Mouse (Mus musculus): ENCODE data around the gene Copz1. TPM values are rescaled to one million over a fixed set of nuclear protein-coding genes. Genes with fewer than 3 reads are reported as not detected.

Gene Copz1
- total RNA-seq, 2 experiments from 2014 or later, result 42.4 to 167 TPM

- ATAC-seq (replicated peaks; ENCODE audit: low FRiP score, poor library complexity, severe bottlenecking), result no peak
Measured at GRCm38 (mm10) chr15:103333081-103333615, 60.6 kb downstream of the Copz1 start.

DNA sequence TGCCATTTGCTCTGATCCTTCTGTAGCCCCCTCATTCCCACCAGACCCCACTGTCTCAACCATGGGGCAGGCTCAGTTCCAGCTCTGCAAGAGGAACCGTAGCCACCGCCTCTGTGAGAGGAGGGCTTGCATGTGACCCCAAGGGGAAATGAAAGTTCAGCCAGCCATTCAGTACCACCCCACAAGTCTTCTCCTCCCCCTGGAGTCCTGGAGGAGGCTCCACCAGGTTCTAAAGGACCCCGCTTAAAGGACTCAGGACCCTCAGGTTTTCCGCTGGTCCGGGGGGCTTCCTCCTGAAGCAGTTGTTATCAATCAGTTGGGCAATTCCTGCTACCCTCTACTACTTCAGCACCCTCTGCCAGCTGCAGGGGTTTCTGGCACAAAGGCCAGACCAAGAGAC, 61.2 kb downstream of the Copz1 start:
- no peak for ATAC-seq (replicated peaks; ENCODE audit: low FRiP score, poor library complexity, severe bottlenecking)

GRCm38 (mm10) chr15:103334194-103334593, 61.7 kb downstream of the Copz1 start:
- no peak for ATAC-seq (replicated peaks; ENCODE audit: low FRiP score, poor library complexity, severe bottlenecking)

- no peak for ATAC-seq (replicated peaks; ENCODE audit: low FRiP score, poor library complexity, severe bottlenecking)
Measured at GRCm38 (mm10) chr15:103335040-103335439, 62.5 kb downstream of the Copz1 start.

DNA sequence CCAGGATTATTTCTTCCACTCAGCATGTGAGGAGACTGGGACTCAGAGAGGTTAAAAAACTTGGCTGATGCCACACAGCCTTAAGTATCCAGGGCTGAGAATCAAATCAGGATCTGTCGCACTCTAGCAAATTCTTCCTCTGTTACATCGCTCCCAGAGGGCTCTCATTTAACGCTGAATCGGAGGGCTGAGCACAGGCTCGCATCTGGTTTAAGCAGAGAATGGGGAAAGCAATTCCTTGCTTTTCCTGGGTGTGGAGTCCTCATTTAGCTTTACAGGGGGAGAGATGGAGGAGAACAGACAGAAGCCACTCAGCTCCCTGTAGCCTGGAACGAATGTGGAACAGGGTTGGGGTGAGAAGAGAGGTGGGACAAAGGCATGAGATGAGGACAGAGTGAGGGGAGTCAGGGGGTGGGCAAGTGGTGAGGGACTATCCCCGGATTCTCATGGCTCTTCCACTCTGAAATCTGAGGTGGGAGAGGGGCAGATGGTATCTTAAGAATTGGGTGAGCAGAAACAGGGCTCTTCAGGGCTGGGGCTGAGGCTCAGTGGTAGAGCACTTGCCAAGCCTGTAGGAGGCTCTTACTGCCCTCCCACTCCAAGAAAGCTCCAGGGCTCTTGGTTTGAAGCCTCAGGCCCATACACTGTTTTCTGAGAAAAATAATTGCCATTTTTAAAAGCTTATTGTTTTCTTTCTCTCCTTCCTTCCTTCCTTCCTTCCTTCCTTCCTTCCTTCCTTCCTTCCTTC, 63.1 kb downstream of the Copz1 start:
- no peak for ATAC-seq (replicated peaks; ENCODE audit: low FRiP score, poor library complexity, severe bottlenecking)

DNA sequence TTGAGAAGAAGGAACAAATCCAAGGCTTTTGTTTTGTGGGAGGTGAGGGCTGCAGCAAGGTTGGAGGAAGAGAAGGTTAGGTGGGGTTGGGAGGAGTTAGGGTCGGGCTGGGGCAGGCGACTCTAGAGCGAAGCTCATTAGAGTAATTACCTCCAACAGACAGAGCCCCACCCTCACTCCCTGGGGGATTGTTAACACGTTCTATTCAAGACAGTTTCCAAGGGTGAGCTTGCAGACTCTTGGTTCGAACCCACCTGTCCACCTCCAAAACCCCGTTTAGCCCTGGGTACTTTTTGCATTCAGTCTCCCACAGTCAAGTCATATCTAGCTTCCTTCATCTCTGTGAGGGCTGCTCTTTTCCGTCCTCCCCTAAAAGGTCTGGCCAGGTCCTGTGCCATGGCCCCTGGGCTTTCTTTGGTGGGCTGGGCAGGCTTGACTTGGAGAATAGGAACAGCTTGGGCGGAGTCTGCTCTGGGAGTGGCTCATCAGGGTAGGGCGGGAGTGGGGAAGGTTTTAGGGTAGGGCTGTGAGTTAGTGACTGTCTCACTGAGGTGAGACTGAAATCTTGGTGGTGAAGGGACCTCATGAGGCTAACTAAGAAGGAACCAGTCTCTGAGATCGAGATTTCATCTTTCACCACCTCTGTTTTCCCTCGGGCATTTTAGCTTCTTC, 64.6 kb downstream of the Copz1 start:
- no peak for ATAC-seq (replicated peaks; ENCODE audit: low FRiP score, poor library complexity, severe bottlenecking)

GRCm38 (mm10) chr15:103338829-103339165, 66.3 kb downstream of the Copz1 start:
- ATAC-seq (replicated peaks; ENCODE audit: low FRiP score, poor library complexity, severe bottlenecking), result no peak

- ATAC-seq (replicated peaks; ENCODE audit: low FRiP score, poor library complexity, severe bottlenecking), result no peak
Measured at GRCm38 (mm10) chr15:103339166-103339960, 66.8 kb downstream of the Copz1 start.

DNA sequence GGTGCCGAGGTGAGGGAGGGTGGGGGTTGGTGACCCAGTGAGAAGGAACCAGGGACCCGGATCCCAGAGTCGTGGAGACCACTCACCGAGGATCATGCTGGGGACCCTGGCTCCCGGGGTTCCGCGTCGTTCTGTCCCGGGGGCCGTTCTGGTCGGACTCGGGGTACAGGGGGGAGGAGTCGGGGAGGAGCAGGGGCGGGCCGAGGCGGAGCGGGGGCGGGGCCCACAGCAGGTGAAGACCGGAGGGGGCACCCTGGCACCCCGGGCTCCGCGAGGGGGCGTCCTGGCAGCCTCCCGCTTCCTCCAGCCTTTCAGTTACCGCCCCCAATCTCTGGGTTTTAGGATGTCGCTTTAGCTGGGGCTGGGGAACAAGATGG, 67.4 kb downstream of the Copz1 start, which contains the start of gene Zfp385a:
TSS of gene Zfp385a (minus strand) at position 133 of the 377 bp plus-strand sequence.
- no peak; the same call in 1 of the 2 replicates for ATAC-seq (replicated peaks; ENCODE audit: low FRiP score, poor library complexity, severe bottlenecking)

DNA sequence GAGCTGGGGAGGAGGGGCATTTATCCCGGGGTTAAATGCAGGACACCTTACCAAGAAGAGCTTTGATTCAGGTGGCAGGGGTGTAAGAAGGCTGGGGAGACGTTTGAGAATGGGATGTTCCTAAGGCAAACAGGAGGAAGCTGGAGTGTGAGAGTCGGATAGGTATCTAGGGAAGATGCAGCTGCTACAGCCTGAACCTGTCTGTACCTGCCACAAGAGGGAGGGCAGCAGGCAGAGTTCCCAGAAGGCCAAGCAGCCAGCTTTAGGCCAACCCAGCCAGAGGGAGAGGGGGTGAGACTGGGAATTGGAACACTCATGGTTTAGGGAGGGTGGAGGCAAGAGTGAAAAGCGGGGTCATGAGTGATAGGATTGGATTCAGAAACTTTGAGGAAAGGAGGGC, 68.3 kb downstream of the Copz1 start:
- no peak for ATAC-seq (replicated peaks; ENCODE audit: low FRiP score, poor library complexity, severe bottlenecking)

DNA sequence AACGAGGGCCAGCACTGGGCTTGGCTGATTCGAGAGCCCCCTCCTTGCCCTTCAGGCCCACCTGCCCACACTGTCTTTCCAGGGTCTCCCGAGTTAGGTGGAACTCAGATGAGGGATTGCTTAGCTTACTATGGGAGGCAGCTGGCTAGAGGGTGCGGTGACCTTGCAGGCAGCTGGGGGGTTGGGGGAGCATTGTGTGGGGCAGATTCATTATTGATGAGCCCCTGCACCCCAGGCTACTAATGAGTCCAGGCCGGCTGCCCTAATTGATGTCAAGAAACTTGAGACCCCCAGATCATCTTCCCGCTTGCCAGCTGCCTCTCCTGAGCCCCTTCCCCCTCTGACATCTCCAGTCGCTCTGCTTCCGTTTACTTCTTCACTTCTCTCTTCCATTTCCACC, 69.0 kb downstream of the Copz1 start:
- no peak for ATAC-seq (replicated peaks; ENCODE audit: low FRiP score, poor library complexity, severe bottlenecking)

DNA sequence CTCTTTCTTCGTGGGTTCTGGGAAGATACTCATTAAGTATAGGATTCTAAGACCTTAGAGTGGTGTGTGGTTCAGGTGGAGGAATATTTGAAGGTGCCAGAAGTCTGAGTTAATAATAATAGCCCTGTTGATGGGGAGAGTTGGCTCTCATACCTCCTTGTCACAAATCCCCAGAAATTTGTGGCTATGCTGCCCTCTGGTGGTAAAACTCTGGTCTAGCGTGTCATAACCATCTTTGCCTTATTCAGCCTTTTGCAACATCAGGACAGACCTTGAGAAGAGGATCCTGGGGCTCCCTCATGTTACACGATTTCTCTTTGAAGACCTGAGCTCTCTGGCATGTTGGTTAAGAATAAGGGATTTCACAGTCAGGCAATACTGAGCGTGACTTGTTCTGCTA, 69.9 kb downstream of the Copz1 start:
- peak; percentile 59; the same call in 1 of the 2 replicates for ATAC-seq (replicated peaks; ENCODE audit: low FRiP score, poor library complexity, severe bottlenecking)

DNA sequence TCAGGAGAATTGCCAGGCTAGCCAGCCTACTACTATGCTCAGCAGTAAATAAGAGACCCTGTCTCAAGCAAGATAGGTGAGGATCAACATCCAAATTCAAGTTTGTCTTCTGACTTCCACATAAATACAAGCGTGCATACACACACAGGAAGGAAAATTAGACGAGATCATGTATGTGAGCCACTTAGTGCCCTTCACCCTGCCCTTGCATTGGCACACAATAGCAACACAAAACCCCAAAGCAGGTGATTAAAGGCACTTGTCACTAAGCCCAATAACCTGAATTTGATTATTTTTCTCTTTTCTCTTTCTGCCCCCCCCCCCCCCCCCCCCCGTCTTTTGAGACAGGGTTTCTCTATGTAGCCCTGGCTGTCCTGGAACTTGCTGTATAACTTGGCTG, 70.5 kb downstream of the Copz1 start:
- ATAC-seq (replicated peaks; ENCODE audit: low FRiP score, poor library complexity, severe bottlenecking), result no peak

GRCm38 (mm10) chr15:103343556-103343955, 71.0 kb downstream of the Copz1 start:
- no peak for ATAC-seq (replicated peaks; ENCODE audit: low FRiP score, poor library complexity, severe bottlenecking)

DNA sequence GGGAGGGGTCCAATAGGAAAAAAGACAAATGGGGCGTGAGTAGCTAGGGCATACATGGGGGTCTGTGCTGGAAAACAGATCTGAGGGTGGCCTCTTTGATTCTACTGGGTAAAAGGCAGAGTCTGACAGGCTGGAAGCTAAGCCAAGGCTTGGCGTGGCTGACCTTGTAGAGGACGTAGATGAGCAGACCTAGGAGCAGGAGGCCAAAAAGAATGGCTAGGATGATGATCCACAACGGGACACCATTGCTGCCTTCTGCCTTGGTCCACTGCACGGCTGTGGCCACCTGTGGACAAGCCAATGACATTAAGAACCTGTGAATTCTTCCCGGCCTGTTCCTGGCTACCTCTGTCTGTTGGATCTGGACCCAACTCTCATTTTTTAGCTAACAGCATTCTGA, 73.3 kb downstream of the Copz1 start:
- no peak for ATAC-seq (replicated peaks; ENCODE audit: low FRiP score, poor library complexity, severe bottlenecking)

- no peak for ATAC-seq (replicated peaks; ENCODE audit: low FRiP score, poor library complexity, severe bottlenecking)
Measured at GRCm38 (mm10) chr15:103347275-103347684, 74.8 kb downstream of the Copz1 start.

Other genes with a start within 250 kb of the Copz1 start
- gene Smug1, start 105.6 kb upstream of the Copz1 start, total RNA-seq (2015; ENCODE audit: low replicate concordance), result 3.6 TPM in 1 of 2 replicates, not detected in the other
- gene Smug1, start 105.6 kb upstream of the Copz1 start, total RNA-seq (2017; ENCODE audit: low replicate concordance), result 0.26 and 0.91 TPM in 2 replicates
- gene Cbx5, start 32.9 kb upstream of the Copz1 start, total RNA-seq (2015; ENCODE audit: low replicate concordance), result 181 and 243 TPM in 2 replicates
- gene Cbx5, start 32.9 kb upstream of the Copz1 start, total RNA-seq (2017; ENCODE audit: low replicate concordance), result 214 and 236 TPM in 2 replicates
- gene Hnrnpa1, start 32.3 kb upstream of the Copz1 start, total RNA-seq (2015; ENCODE audit: low replicate concordance), result 198 and 238 TPM in 2 replicates
- 338 and 377 TPM in 2 replicates for gene Hnrnpa1, start 32.3 kb upstream of the Copz1 start, total RNA-seq (2017; ENCODE audit: low replicate concordance)
- 368 and 436 TPM in 2 replicates for gene Nfe2, start 14.3 kb upstream of the Copz1 start, total RNA-seq (2015; ENCODE audit: low replicate concordance)
- gene Nfe2, start 14.3 kb upstream of the Copz1 start, total RNA-seq (2017; ENCODE audit: low replicate concordance), result 353 and 370 TPM in 2 replicates
- gene Gpr84, start 37.9 kb downstream of the Copz1 start, total RNA-seq (2015; ENCODE audit: low replicate concordance), result 0.72 TPM in 1 of 2 replicates, not detected in the other
- gene Gpr84, start 37.9 kb downstream of the Copz1 start, total RNA-seq (2017; ENCODE audit: low replicate concordance), result 3.9 TPM in 1 of 2 replicates, not detected in the other
- gene Zfp385a, start 67.4 kb downstream of the Copz1 start, total RNA-seq (2015; ENCODE audit: low replicate concordance), result 4.2 and 6.5 TPM in 2 replicates
- gene Zfp385a, start 67.4 kb downstream of the Copz1 start, total RNA-seq (2017; ENCODE audit: low replicate concordance), result 0.30 and 0.77 TPM in 2 replicates
- 2.2 and 5.0 TPM in 2 replicates for gene Itga5, start 94.0 kb downstream of the Copz1 start, total RNA-seq (2015; ENCODE audit: low replicate concordance)
- gene Itga5, start 94.0 kb downstream of the Copz1 start, total RNA-seq (2017; ENCODE audit: low replicate concordance), result 0.15 and 0.39 TPM in 2 replicates
- gene Gtsf1, start 157.8 kb downstream of the Copz1 start, total RNA-seq (2015; ENCODE audit: low replicate concordance), result not detected in 2 replicates
- gene Gtsf1, start 157.8 kb downstream of the Copz1 start, total RNA-seq (2017; ENCODE audit: low replicate concordance), result not detected in 2 replicates
- not detected in 2 replicates for gene Gtsf2, start 175.8 kb downstream of the Copz1 start, total RNA-seq (2015; ENCODE audit: low replicate concordance)
- not detected in 2 replicates for gene Gtsf2, start 175.8 kb downstream of the Copz1 start, total RNA-seq (2017; ENCODE audit: low replicate concordance)
- gene Nckap1l, start 181.1 kb downstream of the Copz1 start, total RNA-seq (2015; ENCODE audit: low replicate concordance), result 22.2 and 30.6 TPM in 2 replicates
- 12.6 and 13.2 TPM in 2 replicates for gene Nckap1l, start 181.1 kb downstream of the Copz1 start, total RNA-seq (2017; ENCODE audit: low replicate concordance)
- gene Pde1b, start 230.3 kb downstream of the Copz1 start, total RNA-seq (2015; ENCODE audit: low replicate concordance), result 1.1 and 13.8 TPM in 2 replicates
- gene Pde1b, start 230.3 kb downstream of the Copz1 start, total RNA-seq (2017; ENCODE audit: low replicate concordance), result 1.2 and 2.2 TPM in 2 replicates

All from erythroid progenitor cell, adult 5-6 weeks (primary cell).